Mouse (Mus musculus): Measurements from ENCODE around the gene Cux2. TPM values are rescaled to one million over a fixed set of nuclear protein-coding genes. Genes with fewer than 3 reads are reported as not detected.
A peak's percentile ranks its signal among the peaks of the same experiment; 100 is the strongest.

The Cux2 gene
- polyA plus RNA-seq, 1 experiment from 2014 or later, result 10.1 TPM

DNA sequence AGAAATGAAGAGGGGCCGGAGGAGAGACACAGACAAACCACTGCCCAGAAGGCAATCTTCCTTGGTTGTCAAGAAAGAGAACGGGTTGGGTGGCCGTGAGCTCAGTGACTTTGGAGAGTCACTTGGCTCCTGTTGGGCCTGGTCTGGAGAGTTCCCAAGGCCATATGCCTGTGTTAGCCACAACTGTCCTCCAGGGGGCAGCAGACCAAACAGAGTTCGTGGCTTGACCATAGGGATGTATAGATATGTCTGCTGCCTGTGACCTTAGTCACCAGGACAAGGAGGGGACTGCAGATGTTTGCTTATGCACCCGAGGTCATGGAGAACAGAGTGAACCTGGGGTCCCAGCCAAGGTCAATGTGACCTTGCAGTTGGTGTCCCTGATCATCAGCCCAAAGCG, 104.1 kb downstream of the Cux2 start:
- no peak overlapping the region for H3K4me2 ChIP-seq
- no peak overlapping the region for H3K4me3 ChIP-seq
- WGBS, result 46% methylated on average over 6 of the region's 6 CpGs
- no peaks in the 10 kb centered on the region for H3K27me3 ChIP-seq (replicated peaks)
- H3K27ac ChIP-seq (ENCODE audit: poor library complexity, severe bottlenecking), result no peak overlapping the region
- no peak overlapping the region for H3K9ac ChIP-seq
- H3K9me3 ChIP-seq (replicated peaks), result no peaks in the 10 kb centered on the region
- ATAC-seq (ENCODE audit: insufficient number of reproducible peaks, low FRiP score), result no peak
- peaks cover 41% of the 10 kb centered on the region for H3K4me1 ChIP-seq (replicated peaks)
- no peaks in the 10 kb centered on the region for H3K36me3 ChIP-seq

DNA sequence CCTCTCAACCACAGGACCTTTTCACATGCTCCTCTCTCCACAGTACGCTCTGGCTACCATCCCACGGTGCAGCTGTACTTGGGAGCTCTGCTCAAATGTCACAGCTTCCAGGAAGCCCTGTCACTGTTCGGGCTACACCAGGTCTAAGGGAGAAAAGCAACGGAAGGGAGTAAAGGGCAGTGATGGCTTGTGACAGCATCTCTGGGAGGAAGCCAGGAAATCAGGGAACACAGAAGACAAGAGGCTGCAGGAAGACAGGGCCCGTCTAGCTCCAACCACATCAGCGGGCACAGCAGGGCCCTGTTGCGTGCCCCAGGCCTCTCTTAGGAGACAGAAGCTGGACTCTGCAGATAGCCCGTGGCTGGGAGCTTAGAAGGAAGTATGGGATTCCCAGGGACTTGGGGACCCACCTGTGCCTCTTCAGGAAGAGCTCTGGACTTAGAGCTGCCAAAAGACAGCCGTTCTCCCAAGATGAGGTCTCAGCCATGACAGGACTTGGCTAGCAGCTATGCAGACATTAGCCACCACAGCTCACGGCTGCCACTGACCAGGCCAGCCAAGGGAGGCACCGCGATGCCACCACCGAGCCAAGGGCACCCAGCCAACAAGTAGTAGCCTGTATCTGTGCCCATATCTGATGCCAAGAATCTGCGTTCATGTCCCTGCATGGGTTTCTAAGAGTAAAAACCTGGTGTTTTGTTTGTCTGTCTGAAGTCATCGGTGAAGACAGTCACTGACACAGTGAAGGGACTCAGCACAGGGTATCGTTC, 105.7 kb downstream of the Cux2 start:
- Histone ChIP-seq H3K9me3 (replicated peaks) (no peaks in the 10 kb centered on the region), H3K9ac (no peak overlapping the region), H3K27ac (ENCODE audit: poor library complexity, severe bottlenecking) (no peak overlapping the region), H3K27me3 (replicated peaks) (no peaks in the 10 kb centered on the region), H3K4me2 (no peak overlapping the region), H3K4me1 (replicated peaks) (peaks cover 30% of the 10 kb centered on the region), H3K4me3 (no peak overlapping the region), H3K36me3 (no peaks in the 10 kb centered on the region)
- WGBS, result 85% methylated on average over 16 of the region's 16 CpGs
- no peak for ATAC-seq (ENCODE audit: insufficient number of reproducible peaks, low FRiP score)

DNA sequence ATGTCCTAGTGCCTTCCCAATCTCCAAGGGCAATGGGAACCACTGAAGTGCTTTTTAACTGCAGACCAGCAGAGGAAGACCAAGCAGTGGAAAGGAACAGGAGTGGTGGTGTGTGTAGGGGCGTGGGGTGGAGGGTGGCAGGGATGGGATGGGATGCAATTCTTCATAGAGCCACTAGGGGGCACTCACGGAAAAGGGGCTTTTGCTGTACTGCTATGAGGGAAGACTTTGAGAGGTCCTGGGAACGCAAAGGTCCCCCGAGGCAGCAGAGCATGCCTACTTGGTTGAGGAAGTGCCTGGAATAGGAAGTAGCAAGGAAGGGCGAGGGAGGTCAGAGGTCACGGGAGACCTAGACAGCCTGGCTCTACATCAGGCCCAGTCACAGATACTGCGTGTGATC, 106.4 kb downstream of the Cux2 start:
- no peak overlapping the region for H3K9ac ChIP-seq
- 50% methylated on average over 7 of the region's 7 CpGs for WGBS
- H3K4me3 ChIP-seq, result no peak overlapping the region
- peaks cover 30% of the 10 kb centered on the region for H3K4me1 ChIP-seq (replicated peaks)
- no peak overlapping the region for H3K27ac ChIP-seq (ENCODE audit: poor library complexity, severe bottlenecking)
- H3K9me3 ChIP-seq (replicated peaks), result no peaks in the 10 kb centered on the region
- ATAC-seq (ENCODE audit: insufficient number of reproducible peaks, low FRiP score), result no peak
- H3K4me2 ChIP-seq, result no peak overlapping the region
- no peaks in the 10 kb centered on the region for H3K36me3 ChIP-seq
- no peaks in the 10 kb centered on the region for H3K27me3 ChIP-seq (replicated peaks)

DNA sequence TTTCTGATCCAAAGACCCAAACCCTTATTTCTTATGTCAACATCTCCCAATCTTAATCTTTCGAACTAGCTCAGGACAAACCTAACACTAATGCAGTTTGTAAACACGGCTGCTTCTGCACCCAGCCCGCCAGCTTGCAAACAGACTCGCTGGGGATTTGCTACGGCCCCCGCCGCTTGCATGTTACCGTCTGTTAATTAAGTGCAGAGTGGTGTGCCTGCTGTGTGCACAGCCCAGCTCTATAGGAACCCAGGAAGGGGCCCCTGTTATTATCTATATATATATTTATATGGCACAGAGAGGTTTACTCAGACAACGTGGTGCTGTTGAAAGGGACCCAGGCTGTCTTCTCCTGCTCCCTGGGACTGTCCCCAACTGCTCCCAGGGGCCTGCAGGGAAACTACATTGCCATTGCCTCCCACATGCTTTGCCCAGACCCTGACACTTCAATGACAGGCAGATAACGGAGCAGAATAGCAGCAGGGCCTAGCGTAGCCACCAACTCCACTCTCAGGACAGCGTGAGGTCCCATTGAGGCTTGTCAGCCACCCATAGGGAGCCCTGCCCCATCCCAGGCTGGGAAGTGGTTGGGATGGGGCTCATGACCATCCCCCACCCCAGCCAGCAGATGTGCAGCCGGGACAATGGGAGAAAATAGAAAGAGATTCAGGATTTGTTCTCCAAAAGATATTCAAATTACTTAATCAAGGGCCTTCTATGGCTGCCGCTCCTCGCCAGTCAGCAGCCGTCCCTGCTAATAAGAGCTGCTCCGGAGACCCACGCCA, 111.6 kb downstream of the Cux2 start:
- peak overlapping the region; percentile 26; the same call in 1 of the 2 replicates for H3K4me2 ChIP-seq
- no peaks in the 10 kb centered on the region for H3K36me3 ChIP-seq
- WGBS, result 36% methylated on average over 18 of the region's 18 CpGs
- peaks cover 46% of the 10 kb centered on the region for H3K4me1 ChIP-seq (replicated peaks)
- H3K27me3 ChIP-seq (replicated peaks), result peaks cover 16% of the 10 kb centered on the region; the same call in 1 of the 2 replicates
- peak overlapping the region; percentile 17; the same call in 1 of the 2 replicates for H3K9ac ChIP-seq
- H3K4me3 ChIP-seq, result no peak overlapping the region
- no peak for ATAC-seq (ENCODE audit: insufficient number of reproducible peaks, low FRiP score)
- peak overlapping the region; percentile 18 for H3K27ac ChIP-seq (ENCODE audit: poor library complexity, severe bottlenecking)
- H3K9me3 ChIP-seq (replicated peaks), result no peaks in the 10 kb centered on the region

DNA sequence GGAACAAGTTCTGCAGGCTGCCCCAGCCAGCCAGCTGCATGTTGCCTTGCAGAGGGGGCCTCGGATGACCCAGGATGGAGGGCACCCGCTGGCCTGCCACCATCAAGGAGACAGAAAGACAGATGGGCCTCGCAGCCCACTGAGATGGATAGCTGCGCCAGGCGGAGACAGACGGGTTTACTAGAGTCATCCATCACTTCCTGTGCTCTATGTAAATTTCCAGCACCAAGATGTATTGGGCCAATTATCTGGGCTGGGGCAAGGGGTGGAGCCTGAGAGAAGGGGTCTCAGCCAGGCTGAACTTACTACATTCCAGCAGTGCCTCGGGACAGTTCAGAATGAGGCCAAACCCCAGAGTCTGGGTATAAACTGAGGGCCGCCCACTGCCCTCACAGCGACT, 119.6 kb downstream of the Cux2 start:
- H3K4me3 ChIP-seq, result no peak overlapping the region
- H3K4me1 ChIP-seq (replicated peaks), result peaks cover 10% of the 10 kb centered on the region
- no peak overlapping the region for H3K4me2 ChIP-seq
- H3K9ac ChIP-seq, result no peak overlapping the region
- no peak for ATAC-seq (ENCODE audit: insufficient number of reproducible peaks, low FRiP score)
- 54% methylated on average over 9 of the region's 9 CpGs for WGBS
- H3K36me3 ChIP-seq, result no peaks in the 10 kb centered on the region
- no peaks in the 10 kb centered on the region for H3K9me3 ChIP-seq (replicated peaks)
- peaks cover 33% of the 10 kb centered on the region for H3K27me3 ChIP-seq (replicated peaks)
- no peak overlapping the region for H3K27ac ChIP-seq (ENCODE audit: poor library complexity, severe bottlenecking)

DNA sequence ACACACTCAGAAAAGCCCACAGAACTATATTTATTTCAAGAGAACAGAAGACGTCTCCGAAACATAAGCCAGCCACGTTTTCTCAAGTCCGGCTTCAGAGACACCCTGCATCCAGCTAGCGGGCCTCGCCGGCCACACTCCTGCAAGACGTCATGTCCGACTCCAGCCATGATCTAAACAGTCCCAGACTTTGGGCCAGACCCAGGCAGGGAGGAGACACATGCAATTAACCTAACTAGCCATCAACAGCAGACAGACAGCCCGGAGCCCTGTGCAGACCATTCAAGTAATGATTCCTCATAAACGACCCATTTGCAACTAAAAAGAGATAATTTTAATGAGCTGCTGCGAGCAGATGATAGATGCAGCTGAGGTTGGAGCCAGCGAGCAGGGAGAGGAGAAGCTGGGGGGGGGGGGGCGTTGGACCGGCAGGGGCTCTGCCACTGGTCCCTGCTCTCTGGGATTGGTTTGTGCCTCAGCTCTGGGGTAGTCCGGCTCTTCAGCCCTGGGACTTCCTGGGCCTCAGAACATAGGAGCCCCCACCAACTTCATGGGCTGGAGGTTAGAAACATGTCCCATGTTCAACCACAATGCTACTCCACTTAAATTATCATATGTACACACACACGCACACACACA, 121.4 kb downstream of the Cux2 start:
- H3K4me3 ChIP-seq, result no peak overlapping the region
- 52% methylated on average over 17 of the region's 17 CpGs for WGBS
- no peak overlapping the region for H3K27ac ChIP-seq (ENCODE audit: poor library complexity, severe bottlenecking)
- H3K36me3 ChIP-seq, result no peaks in the 10 kb centered on the region
- ATAC-seq (ENCODE audit: insufficient number of reproducible peaks, low FRiP score), result no peak
- no peak overlapping the region for H3K4me2 ChIP-seq
- H3K4me1 ChIP-seq (replicated peaks), result 0 out of 2 replicates have a peak, but pooled peaks cover 7% of the 10 kb centered on the region
- H3K27me3 ChIP-seq (replicated peaks), result peaks cover 40% of the 10 kb centered on the region
- H3K9me3 ChIP-seq (replicated peaks), result no peaks in the 10 kb centered on the region
- no peak overlapping the region for H3K9ac ChIP-seq

DNA sequence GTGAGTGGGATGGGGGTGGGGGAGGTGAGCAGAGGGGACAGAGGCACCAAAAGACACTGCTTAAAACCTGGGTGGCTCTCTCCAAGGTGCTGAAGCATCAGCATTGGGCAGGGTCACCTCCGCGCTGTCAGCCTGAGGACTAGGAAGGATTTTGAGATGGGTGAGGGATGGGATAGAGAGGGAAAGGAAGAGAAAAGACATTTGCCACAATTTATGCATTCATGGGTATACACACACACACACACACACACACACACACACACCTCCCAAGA, 123.4 kb downstream of the Cux2 start:
- peaks cover 52% of the 10 kb centered on the region for H3K27me3 ChIP-seq (replicated peaks)

DNA sequence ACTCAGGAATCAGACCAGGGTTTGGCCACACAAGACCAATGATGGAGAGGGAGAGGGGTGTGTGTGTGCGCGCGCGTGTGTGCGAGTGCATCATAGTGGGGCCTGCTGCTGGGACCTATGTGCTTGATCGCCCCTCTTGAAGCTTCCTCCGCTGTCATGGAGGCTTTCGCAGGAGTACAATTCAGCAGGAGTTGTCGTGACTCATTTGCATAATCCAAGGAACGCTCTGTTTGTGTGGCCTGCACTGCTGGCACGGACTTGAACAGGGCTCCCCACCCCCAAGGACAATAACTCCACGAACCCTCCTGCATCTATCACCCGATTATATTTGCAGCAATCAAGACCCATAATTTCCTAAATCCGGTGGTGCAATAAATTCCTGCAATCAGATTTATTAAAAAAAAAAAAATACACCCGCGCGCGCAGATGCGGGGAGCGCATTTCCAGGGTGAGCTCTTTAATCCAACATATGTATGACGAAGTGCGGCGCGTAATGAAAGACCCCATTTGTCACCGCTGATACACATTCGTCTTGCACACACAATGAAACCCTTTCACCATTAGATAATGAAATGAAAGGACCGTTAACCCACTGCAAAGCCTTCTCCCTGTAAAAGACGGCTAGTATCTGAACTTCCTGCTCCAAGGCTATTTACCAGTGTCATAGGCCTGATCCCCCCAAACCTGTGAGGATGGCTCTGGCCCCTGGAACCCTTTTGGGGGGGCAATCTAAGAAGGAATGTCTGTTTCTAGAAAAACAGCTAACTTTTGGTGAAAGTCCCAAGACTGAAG, 124.0 kb downstream of the Cux2 start:
- Histone ChIP-seq H3K9me3 (replicated peaks) (no peaks in the 10 kb centered on the region), H3K4me2 (no peak overlapping the region), H3K9ac (no peak overlapping the region), H3K4me1 (replicated peaks) (0 out of 2 replicates have a peak, but pooled peaks cover 7% of the 10 kb centered on the region), H3K27ac (ENCODE audit: poor library complexity, severe bottlenecking) (no peak overlapping the region), H3K36me3 (no peaks in the 10 kb centered on the region), H3K4me3 (no peak overlapping the region), H3K27me3 (replicated peaks) (peaks cover 52% of the 10 kb centered on the region)
- ATAC-seq (ENCODE audit: insufficient number of reproducible peaks, low FRiP score), result no peak
- 45% methylated on average over 28 of the region's 28 CpGs for WGBS

More for the DNA sequence above, 123.4 kb downstream of the Cux2 start:
- no peak for ATAC-seq (ENCODE audit: insufficient number of reproducible peaks, low FRiP score)
- Histone ChIP-seq H3K9me3 (replicated peaks) (no peaks in the 10 kb centered on the region), H3K4me1 (replicated peaks) (0 out of 2 replicates have a peak, but pooled peaks cover 7% of the 10 kb centered on the region), H3K9ac (no peak overlapping the region), H3K4me2 (no peak overlapping the region), H3K27ac (ENCODE audit: poor library complexity, severe bottlenecking) (no peak overlapping the region), H3K36me3 (no peaks in the 10 kb centered on the region), H3K4me3 (no peak overlapping the region)
- WGBS, result 7% methylated on average over 2 of the region's 2 CpGs

DNA sequence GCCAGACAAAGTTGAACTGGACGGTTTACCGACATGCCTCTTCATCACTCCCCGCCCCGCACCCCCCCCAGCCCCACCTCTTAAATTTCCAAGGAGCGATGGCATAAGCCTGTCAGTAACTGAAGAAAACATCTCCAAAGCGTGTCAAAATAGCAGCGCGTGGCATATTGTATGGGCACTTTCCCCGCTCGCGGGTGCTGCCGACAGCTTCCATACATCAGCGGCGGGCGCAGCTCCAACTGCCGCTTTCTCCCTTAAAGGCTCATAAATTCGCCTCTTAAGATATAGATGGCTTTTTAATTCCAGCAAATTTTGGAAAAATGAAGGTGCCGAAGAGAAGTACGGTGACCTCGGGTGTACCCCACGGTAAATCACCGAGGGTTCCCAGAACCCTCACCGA, 124.6 kb downstream of the Cux2 start:
- Histone ChIP-seq H3K4me1 (replicated peaks) (0 out of 2 replicates have a peak, but pooled peaks cover 7% of the 10 kb centered on the region), H3K27me3 (replicated peaks) (peaks cover 52% of the 10 kb centered on the region), H3K27ac (ENCODE audit: poor library complexity, severe bottlenecking) (no peak overlapping the region), H3K36me3 (no peaks in the 10 kb centered on the region), H3K4me3 (no peak overlapping the region), H3K9me3 (replicated peaks) (no peaks in the 10 kb centered on the region), H3K9ac (no peak overlapping the region), H3K4me2 (no peak overlapping the region)
- no peak for ATAC-seq (ENCODE audit: insufficient number of reproducible peaks, low FRiP score)
- WGBS, result 37% methylated on average over 23 of the region's 23 CpGs

DNA sequence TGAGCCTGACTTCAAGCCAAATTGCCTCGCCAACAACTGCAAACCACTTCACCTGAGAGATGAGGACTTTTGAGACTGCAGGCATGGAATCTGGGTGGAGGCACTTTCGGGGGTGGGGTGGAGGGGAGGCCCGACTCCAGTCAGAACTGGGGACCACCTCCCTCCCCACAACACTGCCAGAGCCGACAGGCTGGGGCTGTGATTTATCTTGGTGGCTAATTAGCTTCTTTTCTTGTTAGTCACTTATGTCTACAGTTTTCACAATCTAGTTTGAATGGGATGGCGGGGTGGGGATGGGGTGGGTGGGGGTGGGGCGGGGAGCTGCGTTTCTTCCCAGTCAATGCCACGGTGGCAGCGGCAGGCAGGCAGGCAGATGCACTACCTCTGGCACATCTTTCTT, 125.5 kb downstream of the Cux2 start:
- no peaks in the 10 kb centered on the region for H3K36me3 ChIP-seq
- WGBS, result 32% methylated on average over 9 of the region's 9 CpGs

More for the DNA sequence above, 125.5 kb downstream of the Cux2 start:
- H3K4me3 ChIP-seq, result no peak overlapping the region
- H3K9ac ChIP-seq, result no peak overlapping the region
- no peaks in the 10 kb centered on the region for H3K9me3 ChIP-seq (replicated peaks)
- peaks cover 52% of the 10 kb centered on the region for H3K27me3 ChIP-seq (replicated peaks)
- no peak overlapping the region for H3K4me2 ChIP-seq
- no peak overlapping the region for H3K27ac ChIP-seq (ENCODE audit: poor library complexity, severe bottlenecking)
- no peak for ATAC-seq (ENCODE audit: insufficient number of reproducible peaks, low FRiP score)
- H3K4me1 ChIP-seq (replicated peaks), result 0 out of 2 replicates have a peak, but pooled peaks cover 7% of the 10 kb centered on the region

Measured in heart, embryonic 12.5 days (tissue).